Mouse (Mus musculus): ENCODE data around the gene Brat1.

The Brat1 gene

GRCm38 (mm10) chr5:140748425-140748824, 43.6 kb downstream of the Brat1 start:
- peak; percentile 28 for DNase-seq (ENCODE audit: low spot score)

- peak; percentile 85 for DNase-seq (ENCODE audit: low spot score)
These were observed 44.5 kb downstream of the Brat1 start for GRCm38 (mm10) chr5:140749062-140749875.

- DNase-seq (ENCODE audit: low spot score): no peak
These were observed 46.1 kb downstream of the Brat1 start for GRCm38 (mm10) chr5:140750925-140751324.

GRCm38 (mm10) chr5:140752041-140752440, 47.2 kb downstream of the Brat1 start:
- no peak for DNase-seq (ENCODE audit: low spot score)

- no peak for DNase-seq (ENCODE audit: low spot score)
These were observed 47.8 kb downstream of the Brat1 start for GRCm38 (mm10) chr5:140752639-140753038.

- no peak for DNase-seq (ENCODE audit: low spot score)
These were observed 48.4 kb downstream of the Brat1 start for GRCm38 (mm10) chr5:140753223-140753622.

GRCm38 (mm10) chr5:140758864-140759263, 54.1 kb downstream of the Brat1 start:
- DNase-seq (ENCODE audit: low spot score): no peak

GRCm38 (mm10) chr5:140762540-140762939, 57.7 kb downstream of the Brat1 start:
- no peak for DNase-seq (ENCODE audit: low spot score)

- DNase-seq (ENCODE audit: low spot score): peak; percentile 48
These were observed 60.3 kb downstream of the Brat1 start for GRCm38 (mm10) chr5:140764921-140765613.

GRCm38 (mm10) chr5:140766566-140766965, 61.8 kb downstream of the Brat1 start:
- no peak for DNase-seq (ENCODE audit: low spot score)

GRCm38 (mm10) chr5:140767704-140768141, 62.9 kb downstream of the Brat1 start:
- DNase-seq (ENCODE audit: low spot score): peak; percentile 90

- no peak for DNase-seq (ENCODE audit: low spot score)
These were observed 63.5 kb downstream of the Brat1 start for GRCm38 (mm10) chr5:140768333-140768732.
